Mouse (Mus musculus) embryo, embryonic 10 days (tissue): ENCODE measurements at regions not wholly inside any gene's neighbourhood (a gene's known extent, or its start where the extent isn't known, plus 50 kb on each side); places are given as distances from the start of the nearest gene placed in this dataset.

Experiments
- DNase-seq: peaks from one replicate; pipeline ENCODE4 v3.0.0-alpha.2; 2015; ENCODE audit warnings: low spot score

- peak; percentile 5 for DNase-seq
Observed at GRCm38 (mm10) chr13:61710823-61711222, 140.9 kb upstream of the Cts3 start.

GRCm38 (mm10) chr13:61665729-61666128, 95.8 kb upstream of the Cts3 start:
- no peak for DNase-seq
